Mouse (Mus musculus): ENCODE measurements around the gene Nmnat2.

DNA sequence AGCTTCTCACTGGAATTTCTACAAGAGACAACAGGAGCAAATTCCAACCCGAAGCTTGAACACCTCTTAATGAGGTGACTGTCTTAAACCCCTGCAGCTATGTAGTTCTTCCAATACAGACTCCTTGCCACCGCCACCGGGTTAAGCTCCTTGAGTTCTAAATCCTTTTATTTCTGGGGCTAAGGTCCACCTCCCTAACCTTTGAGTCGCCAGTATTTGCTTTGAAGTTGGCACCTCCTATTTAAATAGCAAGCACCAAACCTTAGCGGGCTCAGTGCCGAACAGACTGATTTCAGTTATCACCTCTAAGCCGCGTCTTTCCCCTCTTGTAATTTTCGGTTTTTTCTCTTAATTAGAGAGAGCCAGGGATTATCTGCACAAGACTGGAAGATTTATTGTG, 118.6 kb downstream of the Nmnat2 start:
- TF ChIP-seq MYOD1 (IDR thresholded peaks at IDR 0.05; ENCODE audit: control insufficient read depth, insufficient read length, low read depth): no peak
- no peak for TF ChIP-seq USF1 (IDR thresholded peaks at IDR 0.05; ENCODE audit: low read depth)
- no peak for TF ChIP-seq MYOG (IDR thresholded peaks at IDR 0.05; ENCODE audit: control insufficient read depth, extremely low read depth, insufficient read length)
- no peak for TF ChIP-seq CTCF (IDR thresholded peaks at IDR 0.05; ENCODE audit: control insufficient read depth, insufficient read depth, insufficient read length)
- no peak for TF ChIP-seq FOSL1 (IDR thresholded peaks at IDR 0.05; ENCODE audit: insufficient read depth, low read length, poor library complexity, severe bottlenecking)
- no peak for TF ChIP-seq MAX (IDR thresholded peaks at IDR 0.05)
